Mouse (Mus musculus) heart, postnatal 4 days (tissue): ENCODE results near the gene Derl3. TPM values are rescaled to one million over a fixed set of nuclear protein-coding genes. Genes with fewer than 3 reads are reported as not detected.

Experiments
- DNase-seq: peaks from one replicate; pipeline ENCODE4 v3.0.0; 2021
- total RNA-seq, 2 experiments: library from RNA; stranded (reverse); gene quantifications; 2 replicates each; pipeline ENCODE4 v1.2.3; 2021

Gene Derl3
- total RNA-seq, 2 experiments from 2014 or later, result 0.21 TPM; not detected in 1

DNA sequence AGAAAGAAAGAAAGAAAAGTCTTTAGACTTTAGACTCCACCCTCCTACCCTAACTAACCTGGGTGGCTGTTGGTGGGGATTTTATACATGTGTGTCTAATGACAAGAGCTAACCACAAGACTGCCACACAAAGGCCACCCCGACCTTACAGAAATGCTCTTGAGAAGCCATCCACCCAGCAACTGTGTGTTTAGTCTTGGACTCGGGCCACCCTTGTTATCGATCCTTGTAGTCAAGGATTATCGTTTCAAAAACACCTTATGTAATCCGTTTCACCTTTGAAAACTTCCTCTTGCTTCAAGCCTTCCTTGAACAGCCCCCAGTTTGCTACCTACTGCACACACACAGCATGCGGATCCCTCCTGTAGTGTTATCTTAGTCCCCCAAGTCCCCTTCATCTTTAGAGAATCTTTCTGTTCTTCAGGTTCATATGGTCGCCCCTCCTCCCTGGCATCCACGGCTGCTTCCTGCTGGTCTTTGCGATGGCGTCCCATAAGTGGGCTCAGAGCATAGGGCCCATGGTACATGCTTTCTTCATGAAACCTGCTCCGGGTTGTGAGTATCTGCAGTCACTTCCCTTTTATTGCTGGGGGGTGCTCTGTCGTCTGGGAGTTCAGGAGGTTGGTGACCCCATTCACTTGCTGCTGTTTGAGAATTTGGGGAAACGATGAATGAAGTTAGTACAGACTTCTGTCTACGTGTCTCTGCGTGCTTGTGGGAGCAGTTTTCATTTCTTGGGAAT, 49.7 kb downstream of the Derl3 start, which contains the start of gene Vpreb3:
Vpreb3 (plus strand) TSS at position 322 of the 742 bp plus-strand sequence.
- DNase-seq, result no peak

GRCm38 (mm10) chr10:75944066-75944772, 51.0 kb downstream of the Derl3 start:
- no peak for DNase-seq

DNA sequence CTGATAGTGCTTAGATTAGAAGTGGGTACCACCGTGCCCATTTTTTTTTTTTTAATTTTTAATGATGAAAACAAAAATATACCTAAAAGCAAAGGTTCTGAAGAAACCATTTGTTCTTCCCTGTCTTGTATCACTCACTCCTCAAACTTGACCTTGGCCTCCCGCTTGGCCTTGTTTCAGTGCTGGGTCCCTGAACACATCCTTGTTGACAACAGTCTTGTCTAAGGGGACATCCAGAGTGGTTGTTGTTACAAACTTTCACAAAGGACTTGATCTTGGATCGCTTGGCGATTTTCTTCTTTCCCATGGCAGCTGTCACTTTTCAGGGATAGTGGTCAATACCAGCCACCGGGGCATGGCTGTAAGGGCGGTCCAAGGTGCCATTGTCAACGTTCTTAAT, 52.0 kb downstream of the Derl3 start:
- DNase-seq, result no peak

Other genes starting within 250 kb of the Derl3 start
- gene Susd2, start 249.4 kb upstream of the Derl3 start, total RNA-seq, result 1 to 10 TPM; 4.7 to 4.9 TPM
- gene Cabin1, start 129.1 kb upstream of the Derl3 start, total RNA-seq, result 10 to 100 TPM; 35.8 to 37.1 TPM
- 10 to 100 TPM; 33.2 to 36.8 TPM for gene Ddt, start 120.0 kb upstream of the Derl3 start, total RNA-seq
- gene Gm20441, start 112.5 kb upstream of the Derl3 start, total RNA-seq, result not detected
- 1 to 10 TPM; 1.2 to 1.3 TPM for gene Gstt3, start 112.0 kb upstream of the Derl3 start, total RNA-seq
- 1 to 10 TPM; 3.5 to 4.4 TPM for gene Gstt1, start 94.8 kb upstream of the Derl3 start, total RNA-seq
- not detected for gene Gstt4, start 70.9 kb upstream of the Derl3 start, total RNA-seq
- gene Gstt2, start 56.0 kb upstream of the Derl3 start, total RNA-seq, result 1 to 10 TPM; 8.7 to 9.6 TPM
- gene Mif, start 33.2 kb upstream of the Derl3 start, total RNA-seq, result 100 to 1,000 TPM; 422 to 490 TPM
- 10 to 100 TPM; 54.2 to 56.5 TPM for gene Smarcb1, start 28.2 kb downstream of the Derl3 start, total RNA-seq
- gene Chchd10, start 39.7 kb downstream of the Derl3 start, total RNA-seq, result 100 to 1,000 TPM; 882 to 898 TPM
- 10 to 100 TPM in 1 of 2 experiments, 1 to 10 TPM in 1; 10.0 to 12.7 TPM for gene Mmp11, start 43.1 kb downstream of the Derl3 start, total RNA-seq
- not detected for gene Gm867, start 47.3 kb downstream of the Derl3 start, total RNA-seq
- gene Vpreb3, start 49.6 kb downstream of the Derl3 start, total RNA-seq, result not detected
- not detected for gene Gm5134, start 61.1 kb downstream of the Derl3 start, total RNA-seq
- 10 to 100 TPM; 11.8 to 12.2 TPM for gene Zfp280b, start 139.2 kb downstream of the Derl3 start, total RNA-seq
- gene Slc5a4b, start 217.5 kb downstream of the Derl3 start, total RNA-seq, result not detected